Mouse (Mus musculus): ENCODE results near the gene Otol1. TPM values are rescaled to one million over a fixed set of nuclear protein-coding genes. Genes with fewer than 3 reads are reported as not detected.

Gene Otol1
- polyA plus RNA-seq, 1 experiment from 2014 or later = not detected

DNA sequence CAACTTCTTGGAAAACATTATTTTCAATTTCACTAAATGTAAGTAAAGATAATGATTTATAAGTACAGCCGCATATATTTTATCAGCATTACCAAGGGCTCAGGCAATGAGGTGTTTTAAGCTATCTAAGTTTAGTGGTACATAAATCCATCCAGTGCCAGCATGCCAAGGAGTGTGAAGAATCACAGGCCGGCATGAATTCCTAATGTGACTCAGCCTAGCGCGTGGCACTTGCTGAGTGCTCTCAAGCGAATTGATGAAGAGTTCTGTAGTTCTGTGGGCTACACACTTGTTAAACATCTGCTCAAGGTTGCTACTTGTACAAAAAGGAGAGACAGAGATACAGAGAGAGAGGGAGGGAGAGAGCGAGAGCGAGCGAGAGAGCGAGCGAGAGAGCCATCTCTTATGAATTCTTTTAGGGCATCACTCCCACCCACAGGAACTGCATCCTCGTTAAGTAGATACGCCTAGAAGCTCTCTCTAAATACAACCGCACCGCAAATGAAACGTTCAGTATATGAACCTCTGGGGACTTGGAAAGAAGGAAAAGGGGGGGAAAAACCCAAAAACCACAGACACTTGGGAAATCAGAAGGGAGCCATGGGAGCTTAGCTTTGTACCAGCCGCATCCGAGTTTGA lies 4.2 kb upstream of the Otol1 start:
- H3K9me3 ChIP-seq (ENCODE audit: control insufficient read depth) = no peaks in the 10 kb centered on the region
- H3K9ac ChIP-seq (ENCODE audit: low read depth, low read length) = no peak overlapping the region
- no peak for ATAC-seq
- 84% methylated on average over 17 of the region's 17 CpGs for WGBS
- H3K4me2 ChIP-seq (replicated peaks; ENCODE audit: low read depth) = no peak overlapping the region
- H3K4me1 ChIP-seq (replicated peaks; ENCODE audit: control insufficient read depth, insufficient read depth, low read length) = no peaks in the 10 kb centered on the region
- no peaks in the 10 kb centered on the region for H3K27me3 ChIP-seq (replicated peaks; ENCODE audit: control insufficient read depth, insufficient read depth, low read length)
- no peak overlapping the region for H3K27ac ChIP-seq (ENCODE audit: low read depth, low read length)
- no peak for TF ChIP-seq CTCF (IDR thresholded peaks at IDR 0.05; ENCODE audit: low read depth)
- H3K4me3 ChIP-seq (ENCODE audit: low read depth, low read length) = no peak overlapping the region
- no peaks in the 10 kb centered on the region for H3K36me3 ChIP-seq (ENCODE audit: control insufficient read depth, insufficient read depth)

DNA sequence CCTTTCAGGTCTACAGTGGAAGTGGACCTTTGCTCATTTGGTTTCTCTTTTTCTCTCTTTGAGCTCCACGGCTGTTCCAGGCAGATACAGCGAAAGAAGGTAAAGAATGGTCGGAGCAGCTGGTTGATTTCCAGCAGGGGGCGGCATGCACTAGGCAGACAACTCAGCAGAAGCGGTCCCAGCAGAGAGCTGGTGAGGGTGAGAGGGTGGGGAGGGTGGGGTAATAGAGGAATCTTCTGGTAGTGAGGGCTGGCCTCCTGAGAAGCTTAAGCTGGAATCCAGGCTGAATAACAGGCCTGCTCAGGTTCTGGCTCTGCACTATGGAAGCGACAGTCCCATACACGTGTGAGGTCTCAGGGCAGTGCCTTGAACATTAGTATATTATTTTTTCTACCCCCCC lies 3.5 kb upstream of the Otol1 start:
- peak; percentile 47 for TF ChIP-seq CTCF (IDR thresholded peaks at IDR 0.05; ENCODE audit: low read depth)
- H3K9ac ChIP-seq (ENCODE audit: low read depth, low read length) = no peak overlapping the region
- no peak for ATAC-seq
- H3K4me3 ChIP-seq (ENCODE audit: low read depth, low read length) = no peak overlapping the region
- 41% methylated on average over 7 of the region's 7 CpGs for WGBS
- H3K9me3 ChIP-seq (ENCODE audit: control insufficient read depth) = no peaks in the 10 kb centered on the region
- no peaks in the 10 kb centered on the region for H3K27me3 ChIP-seq (replicated peaks; ENCODE audit: control insufficient read depth, insufficient read depth, low read length)
- no peak overlapping the region for H3K27ac ChIP-seq (ENCODE audit: low read depth, low read length)
- H3K4me2 ChIP-seq (replicated peaks; ENCODE audit: low read depth) = no peak overlapping the region
- H3K4me1 ChIP-seq (replicated peaks; ENCODE audit: control insufficient read depth, insufficient read depth, low read length) = no peaks in the 10 kb centered on the region
- no peaks in the 10 kb centered on the region for H3K36me3 ChIP-seq (ENCODE audit: control insufficient read depth, insufficient read depth)

DNA sequence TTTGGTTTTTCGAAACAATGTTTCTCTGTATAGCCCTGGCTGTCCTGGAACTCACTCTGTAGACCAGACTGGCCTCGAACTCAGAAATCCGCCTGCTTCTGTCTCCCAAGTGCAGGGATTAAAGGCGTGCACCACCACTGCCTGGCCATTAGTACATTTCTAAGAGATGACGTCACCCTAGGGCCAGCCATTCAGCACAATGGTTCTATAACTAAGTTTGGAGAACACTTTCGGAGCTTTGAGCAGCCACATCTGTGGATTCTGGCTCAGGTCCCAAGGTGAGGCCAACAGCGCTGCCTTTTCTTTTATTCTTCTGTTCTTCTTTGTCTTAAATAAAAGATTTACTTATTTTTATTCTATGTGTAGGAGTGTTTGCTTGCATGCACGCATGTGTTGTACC lies 3.0 kb upstream of the Otol1 start:
- H3K27me3 ChIP-seq (replicated peaks; ENCODE audit: control insufficient read depth, insufficient read depth, low read length) = no peaks in the 10 kb centered on the region
- WGBS = 73% methylated on average over 8 of the region's 8 CpGs
- H3K9me3 ChIP-seq (ENCODE audit: control insufficient read depth) = no peaks in the 10 kb centered on the region
- no peak overlapping the region for H3K27ac ChIP-seq (ENCODE audit: low read depth, low read length)
- no peak for TF ChIP-seq CTCF (IDR thresholded peaks at IDR 0.05; ENCODE audit: low read depth)
- no peak overlapping the region for H3K4me2 ChIP-seq (replicated peaks; ENCODE audit: low read depth)
- H3K36me3 ChIP-seq (ENCODE audit: control insufficient read depth, insufficient read depth) = no peaks in the 10 kb centered on the region
- H3K4me3 ChIP-seq (ENCODE audit: low read depth, low read length) = no peak overlapping the region
- H3K4me1 ChIP-seq (replicated peaks; ENCODE audit: control insufficient read depth, insufficient read depth, low read length) = no peaks in the 10 kb centered on the region
- no peak for ATAC-seq
- no peak overlapping the region for H3K9ac ChIP-seq (ENCODE audit: low read depth, low read length)

DNA sequence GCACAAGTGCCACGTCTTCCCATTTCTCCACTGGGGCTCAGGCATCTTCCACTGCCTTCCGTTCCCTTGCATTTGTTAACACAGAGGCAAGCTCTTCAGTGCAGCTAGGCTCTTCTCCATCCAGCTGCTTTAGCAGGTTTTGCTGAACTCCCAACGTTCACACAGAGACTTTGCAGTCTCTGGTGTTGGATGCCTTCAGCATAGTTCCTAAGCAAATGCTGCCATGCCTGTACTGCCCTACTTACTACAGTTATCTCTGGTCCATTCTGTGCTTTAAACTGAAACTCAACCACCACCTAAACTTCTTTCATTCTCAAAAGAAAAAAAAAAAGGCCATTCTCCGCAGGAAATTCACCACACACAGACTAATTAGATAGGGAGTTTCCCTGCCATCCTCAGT lies 5.2 kb downstream of the Otol1 start:
- Histone ChIP-seq H3K27me3 (replicated peaks; ENCODE audit: control insufficient read depth, insufficient read depth, low read length) (no peaks in the 10 kb centered on the region), H3K4me3 (ENCODE audit: low read depth, low read length) (no peak overlapping the region), H3K4me1 (replicated peaks; ENCODE audit: control insufficient read depth, insufficient read depth, low read length) (no peaks in the 10 kb centered on the region), H3K27ac (ENCODE audit: low read depth, low read length) (no peak overlapping the region), H3K9me3 (ENCODE audit: control insufficient read depth) (no peaks in the 10 kb centered on the region), H3K36me3 (ENCODE audit: control insufficient read depth, insufficient read depth) (no peaks in the 10 kb centered on the region), H3K9ac (ENCODE audit: low read depth, low read length) (no peak overlapping the region), H3K4me2 (replicated peaks; ENCODE audit: low read depth) (no peak overlapping the region)
- WGBS = 73% methylated on average over 4 of the region's 4 CpGs
- no peak for TF ChIP-seq CTCF (IDR thresholded peaks at IDR 0.05; ENCODE audit: low read depth)
- no peak for ATAC-seq

DNA sequence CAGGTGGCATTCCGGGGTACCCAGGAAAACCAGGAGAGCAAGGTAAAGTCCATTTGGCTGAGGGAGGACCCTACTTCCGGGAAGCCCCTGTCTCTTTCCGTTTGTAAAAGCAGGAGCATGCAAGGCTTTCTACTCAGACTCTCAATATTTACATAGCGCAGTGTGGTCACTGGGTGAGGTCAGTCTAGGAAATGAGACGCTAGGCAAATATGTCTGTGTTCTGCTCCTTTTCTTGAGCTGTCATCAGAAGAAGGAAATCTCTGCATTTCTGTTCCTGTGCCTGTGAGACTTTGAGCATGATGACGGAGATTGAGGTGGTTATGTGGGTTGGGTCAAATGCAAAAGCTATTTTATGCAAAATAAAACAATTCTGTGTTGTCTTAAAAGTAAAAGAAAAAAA lies 19.2 kb downstream of the Otol1 start:
- Histone ChIP-seq H3K27ac (ENCODE audit: low read depth, low read length) (no peak overlapping the region), H3K9ac (ENCODE audit: low read depth, low read length) (no peak overlapping the region), H3K4me3 (ENCODE audit: low read depth, low read length) (no peak overlapping the region), H3K4me1 (replicated peaks; ENCODE audit: control insufficient read depth, insufficient read depth, low read length) (no peaks in the 10 kb centered on the region), H3K9me3 (ENCODE audit: control insufficient read depth) (no peaks in the 10 kb centered on the region), H3K27me3 (replicated peaks; ENCODE audit: control insufficient read depth, insufficient read depth, low read length) (no peaks in the 10 kb centered on the region), H3K4me2 (replicated peaks; ENCODE audit: low read depth) (no peak overlapping the region), H3K36me3 (ENCODE audit: control insufficient read depth, insufficient read depth) (no peaks in the 10 kb centered on the region)
- 38% methylated on average over 6 of the region's 6 CpGs for WGBS
- TF ChIP-seq CTCF (IDR thresholded peaks at IDR 0.05; ENCODE audit: low read depth) = no peak
- no peak for ATAC-seq

DNA sequence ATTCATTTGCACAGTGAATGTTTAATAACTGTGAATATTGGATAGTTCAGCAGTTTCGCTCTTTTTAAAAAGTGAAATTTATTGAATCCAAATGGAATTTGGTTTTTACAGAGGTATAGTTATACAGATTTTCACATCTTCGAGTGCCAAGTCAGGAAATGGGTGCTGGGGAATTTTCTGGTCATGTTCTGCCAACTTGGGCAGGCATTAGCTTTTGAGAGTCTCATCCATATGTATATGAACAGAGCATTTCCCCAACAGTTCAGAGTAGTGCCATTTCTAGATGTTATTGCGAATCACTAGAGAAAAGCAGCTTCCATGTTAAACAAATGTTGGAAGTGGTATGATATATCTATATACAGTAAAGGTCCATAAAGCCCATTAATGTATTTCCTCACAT lies 21.8 kb downstream of the Otol1 start:
- Histone ChIP-seq H3K9me3 (ENCODE audit: control insufficient read depth) (no peaks in the 10 kb centered on the region), H3K4me3 (ENCODE audit: low read depth, low read length) (no peak overlapping the region), H3K27me3 (replicated peaks; ENCODE audit: control insufficient read depth, insufficient read depth, low read length) (no peaks in the 10 kb centered on the region), H3K27ac (ENCODE audit: low read depth, low read length) (no peak overlapping the region), H3K36me3 (ENCODE audit: control insufficient read depth, insufficient read depth) (no peaks in the 10 kb centered on the region), H3K9ac (ENCODE audit: low read depth, low read length) (no peak overlapping the region), H3K4me1 (replicated peaks; ENCODE audit: control insufficient read depth, insufficient read depth, low read length) (no peaks in the 10 kb centered on the region), H3K4me2 (replicated peaks; ENCODE audit: low read depth) (no peak overlapping the region)
- TF ChIP-seq CTCF (IDR thresholded peaks at IDR 0.05; ENCODE audit: low read depth) = no peak
- 87% methylated on average over 3 of the region's 3 CpGs for WGBS
- ATAC-seq = no peak

DNA sequence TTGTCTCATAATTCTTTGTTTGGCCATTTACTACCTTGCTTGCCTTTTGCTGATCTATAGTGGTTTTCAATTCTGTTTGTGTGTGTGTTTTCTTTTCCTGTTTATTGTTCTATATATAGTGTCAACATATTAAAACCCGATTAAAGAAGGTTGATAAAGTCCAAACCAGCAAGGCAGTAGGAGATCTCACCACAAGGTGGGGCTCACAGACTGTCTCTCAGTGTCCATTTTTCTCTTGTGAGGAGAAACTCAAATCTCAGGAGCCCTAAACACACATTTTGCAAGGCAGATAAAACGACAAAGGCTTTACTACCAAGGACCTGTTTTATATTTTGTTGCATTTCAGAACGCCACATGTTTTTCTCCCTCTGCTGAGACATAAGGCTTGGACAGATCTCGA lies 28.2 kb downstream of the Otol1 start:
- H3K9me3 ChIP-seq (ENCODE audit: control insufficient read depth) = no peaks in the 10 kb centered on the region
- no peak overlapping the region for H3K4me2 ChIP-seq (replicated peaks; ENCODE audit: low read depth)
- no peaks in the 10 kb centered on the region for H3K36me3 ChIP-seq (ENCODE audit: control insufficient read depth, insufficient read depth)
- no peak overlapping the region for H3K4me3 ChIP-seq (ENCODE audit: low read depth, low read length)
- no peaks in the 10 kb centered on the region for H3K4me1 ChIP-seq (replicated peaks; ENCODE audit: control insufficient read depth, insufficient read depth, low read length)
- WGBS = 48% methylated on average over 4 of the region's 4 CpGs
- ATAC-seq = no peak
- no peaks in the 10 kb centered on the region for H3K27me3 ChIP-seq (replicated peaks; ENCODE audit: control insufficient read depth, insufficient read depth, low read length)
- H3K27ac ChIP-seq (ENCODE audit: low read depth, low read length) = no peak overlapping the region
- no peak overlapping the region for H3K9ac ChIP-seq (ENCODE audit: low read depth, low read length)
- TF ChIP-seq CTCF (IDR thresholded peaks at IDR 0.05; ENCODE audit: low read depth) = peak; percentile 49

Other genes starting within 250 kb of the Otol1 start
- gene Sptssb, start 147.7 kb upstream of the Otol1 start, polyA plus RNA-seq (2015; fragmentation: Nextera tagmentation; extraction: Ambion mirVana) = 7.0 and 18.2 TPM in 2 replicates